Mouse (Mus musculus): ENCODE results near the gene Eif4g3.

Eif4g3 gene

GRCm38 (mm10) chr4:138215671-138216199 is 222.9 kb downstream of the Eif4g3 start:
- DNase-seq (ENCODE audit: extremely low read depth, insufficient read length, low spot score) = no peak

- peak; percentile 83 for DNase-seq (ENCODE audit: extremely low read depth, insufficient read length, low spot score)
Measured at GRCm38 (mm10) chr4:138216200-138216890, 223.5 kb downstream of the Eif4g3 start, which contains the start of gene Hp1bp3. TSS of gene Hp1bp3 (plus strand) at chr4:138216296.

- DNase-seq (ENCODE audit: extremely low read depth, insufficient read length, low spot score) = peak; percentile 98
Measured at GRCm38 (mm10) chr4:138216891-138217392, 224.1 kb downstream of the Eif4g3 start.

- peak; percentile 55 for DNase-seq (ENCODE audit: extremely low read depth, insufficient read length, low spot score)
Measured at GRCm38 (mm10) chr4:138217441-138217840, 224.6 kb downstream of the Eif4g3 start.

GRCm38 (mm10) chr4:138217951-138218685 is 225.3 kb downstream of the Eif4g3 start:
- DNase-seq (ENCODE audit: extremely low read depth, insufficient read length, low spot score) = no peak

- no peak for DNase-seq (ENCODE audit: extremely low read depth, insufficient read length, low spot score)
Measured at GRCm38 (mm10) chr4:138219331-138219730, 226.5 kb downstream of the Eif4g3 start.

GRCm38 (mm10) chr4:138220761-138221160 is 227.9 kb downstream of the Eif4g3 start:
- no peak for DNase-seq (ENCODE audit: extremely low read depth, insufficient read length, low spot score)

GRCm38 (mm10) chr4:138221406-138221805 is 228.6 kb downstream of the Eif4g3 start:
- DNase-seq (ENCODE audit: extremely low read depth, insufficient read length, low spot score) = no peak

- DNase-seq (ENCODE audit: extremely low read depth, insufficient read length, low spot score) = no peak
Measured at GRCm38 (mm10) chr4:138222396-138222795, 229.6 kb downstream of the Eif4g3 start.

- no peak for DNase-seq (ENCODE audit: extremely low read depth, insufficient read length, low spot score)
Measured at GRCm38 (mm10) chr4:138223623-138224022, 230.8 kb downstream of the Eif4g3 start.

- DNase-seq (ENCODE audit: extremely low read depth, insufficient read length, low spot score) = no peak
Measured at GRCm38 (mm10) chr4:138246756-138247665, 254.2 kb downstream of the Eif4g3 start.

- DNase-seq (ENCODE audit: extremely low read depth, insufficient read length, low spot score) = no peak
Measured at GRCm38 (mm10) chr4:138250088-138250960, 257.5 kb downstream of the Eif4g3 start, which contains the start of the genes Sh2d5 and Kif17. TSS of gene Sh2d5 (plus strand) at chr4:138250403. TSS of gene Kif17 (plus strand) at chr4:138250435.

- no peak for DNase-seq (ENCODE audit: extremely low read depth, insufficient read length, low spot score)
Measured at GRCm38 (mm10) chr4:138251819-138252218, 259.0 kb downstream of the Eif4g3 start.

GRCm38 (mm10) chr4:138252231-138252630 is 259.4 kb downstream of the Eif4g3 start:
- no peak for DNase-seq (ENCODE audit: extremely low read depth, insufficient read length, low spot score)

GRCm38 (mm10) chr4:138257116-138257687 is 264.4 kb downstream of the Eif4g3 start:
- DNase-seq (ENCODE audit: extremely low read depth, insufficient read length, low spot score) = no peak
